Mouse (Mus musculus) hindbrain, embryonic 10.5 days (tissue): ENCODE measurements around the gene Exph5. TPM values are rescaled to one million over a fixed set of nuclear protein-coding genes. Genes with fewer than 3 reads are reported as not detected.

Experiments
- DNase-seq: peaks from one replicate; pipeline ENCODE4 v3.0.0-alpha.2; 2017; ENCODE audit warnings: low spot score
- H3K27ac ChIP-seq: fragments of 300-500 bp; sonication (generic); 2 replicates; pipeline ENCODE4 v1.5.1; 2016; ENCODE audit warnings: mild to moderate bottlenecking, moderate library complexity
- H3K27me3 ChIP-seq: fragments of 300-500 bp; sonication (generic); 2 replicates; pipeline ENCODE4 v1.6.1; 2016; ENCODE audit warnings: mild to moderate bottlenecking; ENCODE audit not compliant: poor library complexity, insufficient read depth, severe bottlenecking
- H3K36me3 ChIP-seq: fragments of 300-500 bp; sonication (generic); 2 replicates; pipeline ENCODE4 v1.6.1; 2016; ENCODE audit warnings: mild to moderate bottlenecking, moderate library complexity
- H3K4me1 ChIP-seq: fragments of 300-500 bp; sonication (generic); replicated peaks from 2 replicates; pipeline ENCODE4 v1.6.1; 2016; ENCODE audit warnings: mild to moderate bottlenecking
- H3K4me3 ChIP-seq: fragments of 300-500 bp; sonication (generic); 2 replicates; pipeline ENCODE4 v1.5.1; 2016; ENCODE audit warnings: mild to moderate bottlenecking, moderate library complexity
- H3K9me3 ChIP-seq: fragments of 300-500 bp; sonication (generic); 2 replicates; pipeline ENCODE4 v1.6.1; 2016; ENCODE audit warnings: mild to moderate bottlenecking, moderate library complexity
- WGBS: fragments of 180-500 bp; shearing (Covaris S2); methylation state at CpG from one replicate; pipeline ENCODE4 v1.1.7; 2016; 5-methylcytosine and 5-hydroxymethylcytosine counted together
- polyA plus RNA-seq: library from polyadenylated mRNA; unstranded; fragments of >200 nt; fragmentation: Nextera tagmentation; extraction: Ambion mirVana; gene quantifications from 2 replicates; pipeline ENCODE4 v1.2.1, GENCODE M21; 2016

Exph5 gene
- polyA plus RNA-seq, 1 experiment from 2014 or later, result 1.3 TPM

DNA sequence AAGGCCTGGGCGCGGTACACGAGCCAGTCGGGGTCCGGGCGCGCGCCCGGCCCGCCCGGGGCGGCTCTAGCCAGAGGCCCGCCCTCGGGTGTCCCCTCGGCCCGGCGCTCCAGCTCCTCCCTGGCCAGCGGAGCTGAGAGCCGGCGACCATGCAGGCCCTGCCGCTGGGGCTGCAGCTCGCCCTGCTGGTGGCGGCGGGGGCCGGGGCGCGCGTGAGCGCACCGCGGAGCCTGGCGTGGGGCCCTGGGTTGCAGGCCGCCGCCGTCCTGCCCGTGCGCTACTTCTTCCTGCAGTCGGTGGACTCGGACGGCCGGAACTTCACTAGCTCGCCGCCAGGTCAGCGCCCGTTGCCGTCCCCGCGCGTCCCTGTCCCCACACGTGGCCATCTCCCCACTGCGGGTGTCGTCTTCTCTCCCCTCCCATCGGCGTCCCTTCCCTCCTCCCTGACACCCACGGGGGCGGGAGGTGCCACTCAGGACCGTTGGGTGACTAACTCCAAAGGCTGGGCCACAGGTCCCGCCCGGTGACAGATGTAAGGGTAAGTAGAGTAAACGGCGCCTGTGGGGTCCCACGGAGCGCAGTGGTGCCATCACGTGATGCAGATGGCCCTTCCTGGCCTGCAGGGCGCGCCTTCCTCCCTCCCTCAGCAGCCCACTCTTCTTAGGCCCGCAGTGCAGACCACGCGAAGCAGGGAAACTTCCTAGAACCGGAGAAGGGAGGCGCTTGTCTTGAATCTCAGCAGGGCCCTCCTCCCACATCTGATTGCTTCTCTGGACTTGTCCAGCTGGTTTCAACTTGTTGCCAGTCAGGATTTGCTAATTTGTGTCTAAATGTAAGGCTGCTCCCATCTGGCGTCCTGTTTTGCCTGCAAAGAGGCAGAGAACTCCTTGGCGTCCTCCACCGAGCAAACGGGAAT lies 82.7 kb downstream of the Exph5 start, which contains the start of gene Kdelc2:
Gene Kdelc2 (plus strand): TSS at position 75 of the 916 bp plus-strand sequence.
- peak within 1 kb of the TSS; percentile 97 for H3K27ac ChIP-seq
- no peaks in the 10 kb centered on the region for H3K36me3 ChIP-seq
- H3K4me3 ChIP-seq, result peak within 1 kb of the TSS; percentile 83
- peak; percentile 88 for DNase-seq
- under 1% methylated on average over 75 of the region's 75 CpGs for WGBS
- no peaks in the 10 kb centered on the region for H3K9me3 ChIP-seq
- peaks cover 15% of the 10 kb centered on the region for H3K4me1 ChIP-seq
- H3K27me3 ChIP-seq, result no peaks in the 10 kb centered on the region

- H3K4me3 ChIP-seq, result peak overlapping the region; percentile 83
- H3K36me3 ChIP-seq, result no peaks in the 10 kb centered on the region
- H3K27ac ChIP-seq, result peak overlapping the region; percentile 97
- H3K4me1 ChIP-seq, result peaks cover 15% of the 10 kb centered on the region
- H3K9me3 ChIP-seq, result no peaks in the 10 kb centered on the region
- WGBS, result 17% methylated on average over 8 of the region's 8 CpGs
- DNase-seq, result no peak
- no peaks in the 10 kb centered on the region for H3K27me3 ChIP-seq
These were observed 83.4 kb downstream of the Exph5 start for GRCm38 (mm10) chr9:53384873-53385272.

DNA sequence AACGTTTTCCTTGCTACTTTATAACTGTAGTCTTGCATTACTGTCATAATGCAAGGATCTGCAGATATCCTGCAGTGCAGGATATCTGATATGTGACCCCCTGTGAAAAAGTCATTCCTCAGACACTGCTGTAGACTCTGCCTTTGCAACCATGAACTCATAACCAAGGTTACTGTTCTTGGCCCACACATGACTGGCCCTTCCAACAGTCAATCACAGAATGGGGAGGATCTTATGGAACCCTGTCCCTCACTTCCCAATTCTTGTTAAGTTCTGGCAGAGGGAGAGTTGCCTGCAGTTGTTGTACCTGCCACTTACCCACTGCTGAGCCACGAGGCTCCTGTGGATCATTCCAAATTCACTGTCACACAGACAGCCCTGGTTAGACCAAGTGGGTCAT lies 86.0 kb downstream of the Exph5 start:
- 71% methylated on average over 2 of the region's 2 CpGs for WGBS
- Histone ChIP-seq H3K4me3 (no peak overlapping the region), H3K36me3 (no peaks in the 10 kb centered on the region), H3K27ac (no peak overlapping the region), H3K9me3 (no peaks in the 10 kb centered on the region), H3K27me3 (no peaks in the 10 kb centered on the region), H3K4me1 (peaks cover 15% of the 10 kb centered on the region)
- no peak for DNase-seq

- Histone ChIP-seq H3K27ac (no peak overlapping the region), H3K4me1 (peaks cover 11% of the 10 kb centered on the region), H3K27me3 (no peaks in the 10 kb centered on the region), H3K4me3 (no peak overlapping the region), H3K9me3 (no peaks in the 10 kb centered on the region), H3K36me3 (no peaks in the 10 kb centered on the region)
- 83% methylated on average over 3 of the region's 3 CpGs for WGBS
- DNase-seq, result no peak
These were observed 87.6 kb downstream of the Exph5 start for GRCm38 (mm10) chr9:53389109-53389508.

DNA sequence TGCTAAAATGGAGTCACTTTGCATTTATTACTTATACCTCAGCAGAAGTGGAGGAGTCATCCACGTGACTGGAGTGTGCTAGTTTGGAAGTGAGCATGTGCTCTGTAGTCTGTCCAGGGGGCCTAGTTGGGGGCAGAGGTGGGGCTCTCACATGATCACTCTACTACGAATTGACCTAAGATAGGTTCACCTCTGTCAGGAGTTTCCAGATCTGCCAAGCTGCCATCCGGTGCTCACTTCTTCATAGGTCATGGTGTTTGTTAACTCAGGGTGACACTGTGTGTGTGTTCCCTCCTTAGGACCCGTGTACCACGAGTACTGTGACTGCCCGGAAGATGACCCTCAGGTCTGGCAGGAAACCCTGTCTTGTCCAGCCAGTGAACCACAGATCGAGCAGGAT lies 88.7 kb downstream of the Exph5 start:
- Histone ChIP-seq H3K27ac (no peak overlapping the region), H3K9me3 (no peaks in the 10 kb centered on the region), H3K4me1 (peaks cover under 1% of the 10 kb centered on the region), H3K4me3 (no peak overlapping the region), H3K36me3 (no peaks in the 10 kb centered on the region), H3K27me3 (no peaks in the 10 kb centered on the region)
- 83% methylated on average over 7 of the region's 7 CpGs for WGBS
- DNase-seq, result no peak

GRCm38 (mm10) chr9:53397685-53398387 lies 96.4 kb downstream of the Exph5 start:
- no peaks in the 10 kb centered on the region for H3K36me3 ChIP-seq
- no peaks in the 10 kb centered on the region for H3K9me3 ChIP-seq
- H3K27ac ChIP-seq, result 0 out of 2 replicates have a peak overlapping the region, but pooled peaks have one; percentile 23
- H3K4me1 ChIP-seq, result peaks cover 7% of the 10 kb centered on the region; the same call in 1 of the 2 replicates
- no peaks in the 10 kb centered on the region for H3K27me3 ChIP-seq
- 82% methylated on average over 13 of the region's 13 CpGs for WGBS
- no peak for DNase-seq
- no peak overlapping the region for H3K4me3 ChIP-seq

DNA sequence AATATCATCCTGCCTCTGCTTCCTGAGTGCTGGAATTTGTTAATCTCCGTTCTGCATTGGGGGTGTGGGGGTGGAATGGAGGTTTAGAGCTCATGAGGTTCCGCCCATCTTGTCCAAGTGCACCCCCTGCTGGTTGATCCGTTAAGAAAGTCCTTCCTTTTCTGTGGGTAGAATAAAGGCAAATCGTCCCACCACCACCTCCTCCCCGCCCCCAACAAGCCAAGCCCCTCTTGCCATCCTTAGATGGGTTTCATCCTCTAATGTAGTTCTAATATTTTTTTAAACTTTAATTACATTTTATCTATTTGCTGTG lies 96.9 kb downstream of the Exph5 start:
- no peak overlapping the region for H3K4me3 ChIP-seq
- H3K27ac ChIP-seq, result no peak overlapping the region
- 10% methylated on average over 5 of the region's 5 CpGs for WGBS
- H3K4me1 ChIP-seq, result peaks cover 7% of the 10 kb centered on the region; the same call in 1 of the 2 replicates
- no peaks in the 10 kb centered on the region for H3K27me3 ChIP-seq
- no peaks in the 10 kb centered on the region for H3K36me3 ChIP-seq
- peak; percentile 58 for DNase-seq
- no peaks in the 10 kb centered on the region for H3K9me3 ChIP-seq

DNA sequence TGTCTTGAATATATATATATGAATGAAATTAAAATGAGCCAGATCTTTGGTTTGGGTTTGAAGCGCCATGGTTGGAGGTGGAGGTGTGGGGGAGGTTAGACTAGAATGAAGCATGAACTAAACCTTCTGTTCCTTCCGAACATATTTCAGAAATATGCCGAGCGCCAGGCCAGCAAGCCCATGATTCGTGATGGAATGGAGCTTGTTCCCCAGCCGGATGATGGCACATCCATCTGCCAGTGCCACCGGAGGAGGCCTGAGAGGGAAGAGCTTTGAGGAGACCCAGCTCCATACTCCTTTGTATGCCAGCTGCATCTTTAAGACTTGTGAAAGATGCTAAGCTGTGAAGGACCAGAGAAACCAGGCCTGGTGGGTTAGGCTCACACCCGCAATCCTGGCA lies 98.1 kb downstream of the Exph5 start:
- Histone ChIP-seq H3K4me3 (no peak overlapping the region), H3K36me3 (no peaks in the 10 kb centered on the region), H3K9me3 (no peaks in the 10 kb centered on the region), H3K27me3 (no peaks in the 10 kb centered on the region), H3K27ac (no peak overlapping the region), H3K4me1 (peaks cover 9% of the 10 kb centered on the region)
- WGBS, result 96% methylated on average over 8 of the region's 8 CpGs
- no peak for DNase-seq

GRCm38 (mm10) chr9:53400696-53401095 lies 99.2 kb downstream of the Exph5 start:
- no peak overlapping the region for H3K4me3 ChIP-seq
- H3K27ac ChIP-seq, result no peak overlapping the region
- no peaks in the 10 kb centered on the region for H3K27me3 ChIP-seq
- WGBS, result 95% methylated on average over 4 of the region's 4 CpGs
- peaks cover 20% of the 10 kb centered on the region for H3K4me1 ChIP-seq
- H3K9me3 ChIP-seq, result no peaks in the 10 kb centered on the region
- H3K36me3 ChIP-seq, result no peaks in the 10 kb centered on the region
- DNase-seq, result no peak

- WGBS, result 85% methylated on average over 8 of the region's 8 CpGs
- Histone ChIP-seq H3K36me3 (no peaks in the 10 kb centered on the region), H3K4me1 (peaks cover 22% of the 10 kb centered on the region), H3K27me3 (no peaks in the 10 kb centered on the region), H3K27ac (no peak overlapping the region), H3K4me3 (no peak overlapping the region), H3K9me3 (no peaks in the 10 kb centered on the region)
- no peak for DNase-seq
These were observed 99.7 kb downstream of the Exph5 start for GRCm38 (mm10) chr9:53401146-53401545.

DNA sequence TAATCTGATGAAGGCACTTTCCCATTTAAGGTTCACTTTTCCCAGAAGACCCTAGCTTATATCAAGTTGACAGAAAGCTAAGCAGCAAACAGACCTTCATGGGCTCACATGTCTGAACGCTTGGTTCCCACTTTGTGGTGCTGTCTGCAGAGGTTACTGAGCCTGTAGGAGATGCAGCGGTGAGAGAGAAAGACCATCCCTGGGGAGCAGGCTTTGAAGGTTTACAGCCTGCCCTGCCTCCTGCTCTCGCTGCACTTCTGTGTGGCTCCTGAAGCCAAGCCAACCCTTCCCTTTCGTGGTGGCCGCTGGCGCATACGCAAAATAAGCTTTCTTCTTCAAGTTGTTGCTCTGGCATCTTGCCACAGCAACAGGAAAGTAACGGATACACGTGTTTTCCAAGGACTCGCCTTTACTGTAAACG lies 100.8 kb downstream of the Exph5 start, which contains the start of gene 4930550C14Rik:
Gene 4930550C14Rik (plus strand): TSS at position 35 of the 421 bp plus-strand sequence.
- 0 out of 2 replicates have a peak within 1 kb of the TSS, but pooled peaks have one; percentile 56 for H3K27ac ChIP-seq
- H3K9me3 ChIP-seq, result no peaks in the 10 kb centered on the region
- no peak within 1 kb of the TSS for H3K4me3 ChIP-seq
- WGBS, result 31% methylated on average over 11 of the region's 11 CpGs
- H3K36me3 ChIP-seq, result no peaks in the 10 kb centered on the region
- H3K27me3 ChIP-seq, result no peaks in the 10 kb centered on the region
- H3K4me1 ChIP-seq, result peaks cover 22% of the 10 kb centered on the region
- DNase-seq, result no peak

DNA sequence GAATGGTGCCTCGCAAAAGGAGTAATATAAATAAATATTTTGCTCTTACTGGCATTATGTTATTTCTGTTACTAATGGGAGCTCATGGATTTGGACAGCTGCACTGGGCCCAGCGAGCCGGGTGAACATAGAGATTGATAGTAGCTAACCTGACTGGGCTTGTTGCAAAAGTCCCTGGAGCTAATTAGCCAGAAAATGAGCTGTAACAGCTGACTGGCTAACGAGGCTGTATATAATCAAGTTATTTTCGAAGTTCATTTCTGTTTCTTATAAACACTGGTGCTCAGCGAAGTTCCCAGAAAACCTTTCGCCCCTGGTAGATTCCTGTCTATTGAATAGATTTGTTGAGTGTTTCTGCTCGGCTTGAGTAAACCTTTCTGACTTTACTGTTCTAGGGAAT lies 101.5 kb downstream of the Exph5 start:
- H3K9me3 ChIP-seq, result no peaks in the 10 kb centered on the region
- no peaks in the 10 kb centered on the region for H3K36me3 ChIP-seq
- peaks cover 22% of the 10 kb centered on the region for H3K4me1 ChIP-seq
- WGBS, result 85% methylated on average over 8 of the region's 8 CpGs
- H3K27ac ChIP-seq, result 0 out of 2 replicates have a peak overlapping the region, but pooled peaks have one; percentile 56
- no peak for DNase-seq
- H3K4me3 ChIP-seq, result no peak overlapping the region
- H3K27me3 ChIP-seq, result no peaks in the 10 kb centered on the region
